Mouse (Mus musculus): ENCODE data around the gene Gm42906.

DNA sequence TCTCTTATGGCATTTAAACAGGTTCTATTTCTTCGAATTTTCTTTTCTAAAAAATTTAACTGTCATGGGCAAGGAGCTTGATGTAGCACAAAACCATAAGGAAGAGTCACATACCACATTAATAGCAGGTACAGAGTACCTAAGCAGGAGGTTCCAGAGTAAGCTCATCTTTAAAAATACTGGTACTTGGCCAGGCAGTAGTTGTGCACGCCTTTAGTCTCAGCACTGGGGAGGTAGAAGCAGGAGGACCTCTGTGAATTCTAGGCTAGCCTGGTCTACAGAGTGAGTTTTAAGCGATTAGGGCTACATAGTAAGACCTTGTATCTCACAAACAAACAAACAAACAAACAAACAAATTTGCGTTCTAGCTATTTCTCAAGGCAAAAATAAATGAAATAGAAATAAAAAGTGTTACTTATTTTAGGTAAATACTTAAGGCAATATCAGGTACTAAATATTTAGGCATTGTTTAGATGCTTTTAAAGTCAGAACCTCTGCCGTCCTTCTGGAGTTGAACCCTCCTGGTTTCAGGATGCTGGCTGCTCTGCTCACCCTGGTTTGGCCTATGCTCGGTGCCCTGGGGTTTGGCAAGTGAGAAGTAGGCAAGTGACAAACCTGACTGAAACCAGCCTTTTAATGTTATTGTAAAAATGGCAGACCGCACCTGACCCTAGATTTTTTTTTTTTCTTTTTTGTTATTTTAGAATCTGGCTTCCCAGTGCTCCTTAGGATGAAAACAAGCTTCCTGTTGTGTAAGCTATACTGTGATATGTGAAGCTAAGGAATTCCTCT lies 316.7 kb downstream of the Gm42906 start:
- no peak for TF ChIP-seq CTCF (IDR thresholded peaks at IDR 0.05 in 2 of 3, conservative IDR thresholded peaks at IDR 0.05 in 1 of 3; ENCODE audit: control insufficient read depth in 1 of 3, insufficient read depth in 1 of 3, low read depth in 2 of 3, low read length in 3 of 3, poor library complexity in 1 of 3, severe bottlenecking in 1 of 3)
- no peak for TF ChIP-seq RCOR1 (IDR thresholded peaks at IDR 0.05; ENCODE audit: low read depth, low read length)
- no peak for TF ChIP-seq POLR2AphosphoS5 (IDR thresholded peaks at IDR 0.05; ENCODE audit: borderline replicate concordance, low read depth, low read length)
- no peak for TF ChIP-seq MAZ (IDR thresholded peaks at IDR 0.05; ENCODE audit: low read depth, low read length)
- TF ChIP-seq EP300 (IDR thresholded peaks at IDR 0.05; ENCODE audit: low read depth in 1 of 2, low read length in 2 of 2), result no peak
- no peak for TF ChIP-seq POLR2AphosphoS2 (IDR thresholded peaks at IDR 0.05; ENCODE audit: low read length)
- TF ChIP-seq POLR2A (IDR thresholded peaks at IDR 0.05; ENCODE audit: control insufficient read depth in 1 of 2, insufficient read depth in 1 of 2, low read depth in 1 of 2, low read length in 2 of 2, poor library complexity in 1 of 2), result no peak
- TF ChIP-seq ZKSCAN1 (IDR thresholded peaks at IDR 0.05; ENCODE audit: low read depth, low read length), result no peak
- no peak for TF ChIP-seq JUND (IDR thresholded peaks at IDR 0.05; ENCODE audit: low read depth, low read length)

Data from MEL (cell line).